Mouse (Mus musculus): ENCODE data around the gene Gsk3a. TPM values are rescaled to one million over a fixed set of nuclear protein-coding genes. Genes with fewer than 3 reads are reported as not detected.

The Gsk3a gene
- polyA plus RNA-seq, 1 experiment from 2014 or later = 12.5 TPM

DNA sequence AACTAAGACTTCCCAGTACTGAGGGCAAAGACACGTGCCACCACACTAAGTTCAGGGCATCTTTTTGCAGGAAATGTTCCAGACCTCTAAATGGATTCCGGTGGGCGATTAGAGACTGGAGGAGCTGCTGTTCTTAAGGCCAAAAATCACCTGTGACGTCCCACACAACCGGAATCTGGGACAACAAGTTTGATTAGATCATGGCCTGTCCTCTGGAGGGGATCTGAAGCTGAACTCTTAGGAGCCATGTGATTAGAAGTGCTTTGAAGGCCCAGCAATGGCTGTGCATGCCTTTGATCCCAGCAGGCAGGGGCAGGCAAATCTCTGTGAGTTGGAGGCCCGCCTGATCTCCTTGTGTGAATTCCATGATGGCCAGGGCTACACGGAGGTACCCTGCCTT is 3.0 kb upstream of the Gsk3a start:
- H3K4me1 ChIP-seq (replicated peaks) = peaks cover 50% of the 10 kb centered on the region
- 70% methylated on average over 7 of the region's 7 CpGs for WGBS
- H3K36me3 ChIP-seq = peaks cover 36% of the 10 kb centered on the region

DNA sequence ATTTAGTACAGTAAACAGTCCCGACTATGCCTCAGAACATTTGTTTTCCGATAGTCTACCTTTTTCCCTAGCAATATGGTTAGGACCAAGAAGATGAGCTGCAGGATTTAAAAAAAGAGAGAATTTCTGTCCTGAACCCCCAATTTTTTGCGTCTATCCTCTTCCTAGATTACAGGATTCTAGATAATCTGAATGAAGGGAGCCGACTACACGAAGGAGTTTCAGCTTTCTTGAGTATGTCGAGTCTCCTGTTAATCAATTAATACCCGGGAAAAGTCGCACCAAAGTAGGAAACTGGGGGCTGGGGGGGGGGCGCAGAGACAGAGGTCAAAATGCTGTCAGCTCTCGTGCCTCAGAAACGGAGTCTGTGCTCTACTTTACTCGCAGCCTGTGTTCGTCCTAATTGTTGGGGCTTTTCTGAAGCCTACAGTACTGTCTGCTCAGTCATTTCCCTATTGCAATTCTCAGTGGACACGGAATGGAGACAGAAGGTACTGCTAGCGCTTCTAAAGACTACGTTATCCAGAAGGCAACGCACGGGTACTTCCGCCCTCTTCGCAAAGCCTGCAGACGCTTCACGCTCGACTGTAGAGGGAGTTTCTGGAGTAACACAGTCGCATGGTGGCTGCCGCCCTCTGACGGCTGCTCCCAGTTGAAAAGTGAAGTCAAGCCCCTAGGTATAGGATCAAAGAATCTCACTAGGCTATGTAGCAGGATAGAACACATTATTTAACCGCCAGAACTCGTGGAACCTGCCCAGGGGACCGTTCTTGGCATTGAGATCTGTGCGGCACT is 1.4 kb upstream of the Gsk3a start:
- peak; percentile 84 for DNase-seq (ENCODE audit: low spot score)
- 5% methylated on average over 30 of the region's 30 CpGs for WGBS
- H3K36me3 ChIP-seq = peaks cover 36% of the 10 kb centered on the region
- H3K27me3 ChIP-seq (ENCODE audit: insufficient read depth, poor library complexity, severe bottlenecking) = no peaks in the 10 kb centered on the region
- peaks cover 40% of the 10 kb centered on the region for H3K4me1 ChIP-seq (replicated peaks)
- H3K9me3 ChIP-seq = no peaks in the 10 kb centered on the region
- peak overlapping the region; percentile 98 for H3K4me3 ChIP-seq
- peak overlapping the region; percentile 98 for H3K27ac ChIP-seq

More for the DNA sequence above, 3.0 kb upstream of the Gsk3a start:
- H3K4me3 ChIP-seq = no peak overlapping the region
- no peak for DNase-seq (ENCODE audit: low spot score)
- H3K9me3 ChIP-seq = no peaks in the 10 kb centered on the region
- no peak overlapping the region for H3K27ac ChIP-seq
- no peaks in the 10 kb centered on the region for H3K27me3 ChIP-seq (ENCODE audit: insufficient read depth, poor library complexity, severe bottlenecking)

DNA sequence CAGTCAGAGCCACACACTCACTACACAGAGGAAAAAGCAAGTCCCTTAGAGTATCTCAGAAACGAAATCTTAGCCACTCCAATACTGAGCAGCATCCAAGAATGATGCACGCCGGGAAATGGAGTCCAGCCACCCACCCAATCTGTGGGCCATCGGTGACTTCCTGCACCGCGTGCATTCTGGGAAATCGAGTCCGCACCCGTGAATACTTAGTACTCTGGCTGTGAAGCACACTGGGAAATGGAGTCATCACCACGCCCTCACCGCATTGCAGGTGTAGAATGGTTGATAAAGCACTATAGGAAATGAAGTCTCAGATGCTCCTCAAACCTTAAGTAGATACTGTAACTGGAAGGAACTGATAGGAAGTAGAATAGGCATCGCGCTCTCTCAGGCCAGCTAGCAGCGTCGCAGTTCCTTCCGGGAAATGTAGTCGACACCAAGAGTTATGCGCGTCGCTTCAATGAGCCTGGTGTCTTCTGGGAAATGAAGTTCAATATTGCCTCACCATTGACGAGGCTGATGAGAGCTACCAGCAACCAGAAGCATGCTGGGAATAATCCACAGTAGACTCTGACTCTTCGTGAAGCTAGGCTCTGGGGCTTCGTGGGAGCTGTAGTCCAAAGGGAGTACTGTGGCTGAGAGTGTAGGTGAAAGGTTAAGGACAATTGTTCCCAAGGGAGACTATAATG is 510 bp upstream of the Gsk3a start:
- peaks cover 40% of the 10 kb centered on the region for H3K4me1 ChIP-seq (replicated peaks)
- H3K36me3 ChIP-seq = peaks cover 36% of the 10 kb centered on the region
- under 1% methylated on average over 23 of the region's 23 CpGs for WGBS
- H3K27ac ChIP-seq = peak overlapping the region; percentile 98
- H3K4me3 ChIP-seq = peak overlapping the region; percentile 98
- no peaks in the 10 kb centered on the region for H3K9me3 ChIP-seq
- DNase-seq (ENCODE audit: low spot score) = peak; percentile 93
- H3K27me3 ChIP-seq (ENCODE audit: insufficient read depth, poor library complexity, severe bottlenecking) = no peaks in the 10 kb centered on the region

DNA sequence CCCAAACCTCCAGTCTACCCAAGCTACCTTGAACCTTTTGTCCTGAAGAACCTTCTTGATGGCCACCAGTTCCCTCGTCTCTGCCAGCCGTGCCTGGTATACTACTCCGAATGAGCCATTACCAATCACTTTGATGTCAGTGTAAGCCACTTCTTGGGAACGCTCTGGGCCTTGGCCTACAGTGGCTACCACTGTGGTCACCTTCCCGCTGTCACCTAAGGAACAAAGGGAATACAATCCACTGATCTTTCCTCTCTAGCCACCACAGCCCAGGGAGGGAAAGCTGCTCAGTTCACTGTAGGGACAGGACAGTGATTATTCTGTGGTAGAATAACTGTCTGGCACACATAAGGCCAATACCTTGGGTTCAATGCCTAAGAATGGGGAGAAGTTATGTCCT is 2.1 kb downstream of the Gsk3a start:
- H3K4me1 ChIP-seq (replicated peaks) = peaks cover 36% of the 10 kb centered on the region
- peak overlapping the region; percentile 98; the same call in 1 of the 2 replicates for H3K4me3 ChIP-seq
- no peaks in the 10 kb centered on the region for H3K27me3 ChIP-seq (ENCODE audit: insufficient read depth, poor library complexity, severe bottlenecking)
- no peaks in the 10 kb centered on the region for H3K9me3 ChIP-seq
- 97% methylated on average over 5 of the region's 5 CpGs for WGBS
- DNase-seq (ENCODE audit: low spot score) = no peak
- no peak overlapping the region for H3K27ac ChIP-seq
- peaks cover 52% of the 10 kb centered on the region for H3K36me3 ChIP-seq

DNA sequence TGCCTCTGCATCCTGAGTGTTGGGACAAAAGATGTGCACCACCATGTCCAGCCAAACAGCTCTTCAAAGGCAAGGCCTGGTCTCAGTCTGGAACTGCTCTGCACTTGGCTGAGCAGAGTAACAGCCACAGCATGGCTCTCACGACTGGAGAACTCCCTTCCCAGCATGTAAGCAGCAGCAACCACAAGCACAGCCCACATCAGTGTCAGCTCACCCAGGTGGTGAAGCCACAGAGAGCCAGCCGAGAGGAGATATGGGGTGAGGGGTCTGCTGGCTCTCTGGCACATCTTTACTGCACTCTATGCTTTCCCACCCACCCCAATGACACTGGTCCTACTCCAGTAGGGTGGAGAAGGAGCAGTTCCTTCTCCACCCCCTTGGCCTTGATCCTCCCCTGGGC is 4.6 kb downstream of the Gsk3a start:
- Histone ChIP-seq H3K27me3 (ENCODE audit: insufficient read depth, poor library complexity, severe bottlenecking) (no peaks in the 10 kb centered on the region), H3K36me3 (peaks cover 77% of the 10 kb centered on the region), H3K4me1 (replicated peaks) (peaks cover 19% of the 10 kb centered on the region), H3K27ac (no peak overlapping the region), H3K4me3 (no peak overlapping the region), H3K9me3 (no peaks in the 10 kb centered on the region)
- DNase-seq (ENCODE audit: low spot score) = no peak
- WGBS = 86% methylated on average over 2 of the region's 2 CpGs

DNA sequence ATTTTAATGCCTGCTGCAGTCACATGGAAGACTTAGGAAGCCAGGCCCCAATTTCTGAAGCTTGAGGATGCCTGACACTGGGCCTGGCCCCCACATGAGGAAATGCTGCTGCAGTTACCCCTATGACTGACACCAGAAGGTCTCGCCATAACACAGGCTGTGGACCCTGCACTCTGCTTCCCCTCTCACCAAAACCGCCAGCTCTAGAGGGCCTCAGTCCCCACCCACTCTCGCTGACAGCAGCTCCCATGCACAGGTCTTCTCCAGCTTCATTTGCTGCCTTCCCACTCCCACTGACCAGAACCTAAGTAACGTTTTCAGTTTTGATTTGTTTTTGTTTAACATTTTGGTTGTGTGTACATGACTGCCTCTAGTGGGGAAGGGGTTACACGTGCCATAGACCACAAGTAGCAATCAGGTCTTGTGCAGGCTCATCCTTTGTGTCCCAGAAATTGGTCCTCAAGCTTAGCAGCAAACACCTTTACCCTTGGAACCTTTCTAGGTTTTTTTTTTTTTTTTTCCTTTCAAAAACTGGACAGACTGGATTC is 5.5 kb downstream of the Gsk3a start:
- Histone ChIP-seq H3K27me3 (ENCODE audit: insufficient read depth, poor library complexity, severe bottlenecking) (no peaks in the 10 kb centered on the region), H3K4me3 (no peak overlapping the region), H3K9me3 (no peaks in the 10 kb centered on the region), H3K27ac (no peak overlapping the region), H3K36me3 (peaks cover 86% of the 10 kb centered on the region), H3K4me1 (replicated peaks) (peaks cover 19% of the 10 kb centered on the region)
- DNase-seq (ENCODE audit: low spot score) = no peak
- WGBS = 73% methylated on average over 5 of the region's 5 CpGs

DNA sequence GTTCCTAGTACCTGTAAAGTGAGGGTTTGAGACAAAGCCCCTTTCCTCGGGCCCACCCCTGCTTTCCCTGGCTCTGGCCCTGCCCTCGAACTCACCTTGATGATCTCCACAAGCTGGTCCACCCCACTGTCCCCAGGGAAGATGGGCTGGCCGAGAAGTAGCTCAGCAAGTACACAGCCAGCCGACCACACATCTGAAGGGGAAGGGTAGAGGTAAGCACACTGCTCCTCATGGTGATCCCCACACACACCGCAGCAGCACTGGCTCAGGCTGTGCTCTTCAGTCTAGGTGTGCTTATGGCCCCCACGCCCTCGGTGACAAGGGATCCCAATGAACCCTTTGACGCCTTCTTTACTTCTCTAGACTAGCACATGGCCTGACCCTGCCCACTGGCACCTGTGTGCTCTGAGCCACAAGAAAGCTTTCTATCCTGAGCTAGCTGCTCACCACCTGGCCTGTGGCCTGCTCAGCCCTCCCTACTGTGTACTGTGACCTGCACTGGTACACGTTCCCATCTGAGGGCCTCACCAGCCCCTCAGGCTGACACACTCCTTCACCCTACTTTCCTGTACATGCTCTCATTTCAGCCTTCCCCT is 6.9 kb downstream of the Gsk3a start:
- Histone ChIP-seq H3K36me3 (peaks cover 100% of the 10 kb centered on the region), H3K27ac (no peak overlapping the region), H3K4me3 (no peak overlapping the region), H3K27me3 (ENCODE audit: insufficient read depth, poor library complexity, severe bottlenecking) (no peaks in the 10 kb centered on the region), H3K4me1 (replicated peaks) (peaks cover 8% of the 10 kb centered on the region), H3K9me3 (no peaks in the 10 kb centered on the region)
- 87% methylated on average over 9 of the region's 9 CpGs for WGBS
- DNase-seq (ENCODE audit: low spot score) = no peak

DNA sequence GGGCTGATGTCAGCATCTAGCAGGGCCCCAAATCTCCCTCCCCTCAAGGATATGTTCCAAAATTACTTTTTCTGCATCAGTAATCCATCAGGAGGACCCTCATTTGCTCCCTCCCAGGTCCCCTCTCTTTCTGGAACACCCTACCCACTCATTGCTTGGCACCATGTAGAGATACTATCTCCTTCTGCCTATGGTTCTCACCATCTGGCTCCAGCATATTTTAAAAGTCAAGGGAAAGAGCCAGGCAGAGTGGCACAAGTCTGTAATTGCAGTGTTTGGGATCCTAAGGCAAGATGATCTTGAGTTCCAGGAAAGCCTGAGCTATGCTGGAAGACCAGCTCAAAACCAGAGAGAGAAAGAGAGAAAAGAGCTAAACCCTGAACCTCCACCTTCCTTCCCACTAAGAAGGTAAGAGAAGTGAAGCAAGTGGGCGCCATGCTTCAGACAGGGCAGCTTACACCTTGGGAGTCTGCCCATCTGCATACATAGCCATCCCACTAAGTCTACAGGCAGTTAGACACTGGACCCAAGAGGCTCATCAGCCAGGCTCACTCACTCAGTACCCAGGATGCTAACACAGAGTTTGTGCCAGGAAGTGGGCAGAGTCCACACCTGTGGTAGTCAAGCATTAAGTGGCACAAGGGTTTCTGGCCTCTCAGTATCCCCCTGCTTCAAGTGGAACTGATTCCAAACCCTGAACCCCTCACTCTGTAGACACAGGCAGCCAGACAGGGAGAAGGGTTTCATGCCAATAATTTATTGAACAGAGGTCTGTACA is 9.9 kb downstream of the Gsk3a start:
- DNase-seq (ENCODE audit: low spot score) = no peak
- Histone ChIP-seq H3K27me3 (ENCODE audit: insufficient read depth, poor library complexity, severe bottlenecking) (no peaks in the 10 kb centered on the region), H3K27ac (no peak overlapping the region), H3K4me1 (replicated peaks) (peaks cover 4% of the 10 kb centered on the region), H3K9me3 (no peaks in the 10 kb centered on the region), H3K36me3 (peaks cover 99% of the 10 kb centered on the region), H3K4me3 (no peak overlapping the region)
- WGBS = 95% methylated on average over 1 of the region's 1 CpGs

DNA sequence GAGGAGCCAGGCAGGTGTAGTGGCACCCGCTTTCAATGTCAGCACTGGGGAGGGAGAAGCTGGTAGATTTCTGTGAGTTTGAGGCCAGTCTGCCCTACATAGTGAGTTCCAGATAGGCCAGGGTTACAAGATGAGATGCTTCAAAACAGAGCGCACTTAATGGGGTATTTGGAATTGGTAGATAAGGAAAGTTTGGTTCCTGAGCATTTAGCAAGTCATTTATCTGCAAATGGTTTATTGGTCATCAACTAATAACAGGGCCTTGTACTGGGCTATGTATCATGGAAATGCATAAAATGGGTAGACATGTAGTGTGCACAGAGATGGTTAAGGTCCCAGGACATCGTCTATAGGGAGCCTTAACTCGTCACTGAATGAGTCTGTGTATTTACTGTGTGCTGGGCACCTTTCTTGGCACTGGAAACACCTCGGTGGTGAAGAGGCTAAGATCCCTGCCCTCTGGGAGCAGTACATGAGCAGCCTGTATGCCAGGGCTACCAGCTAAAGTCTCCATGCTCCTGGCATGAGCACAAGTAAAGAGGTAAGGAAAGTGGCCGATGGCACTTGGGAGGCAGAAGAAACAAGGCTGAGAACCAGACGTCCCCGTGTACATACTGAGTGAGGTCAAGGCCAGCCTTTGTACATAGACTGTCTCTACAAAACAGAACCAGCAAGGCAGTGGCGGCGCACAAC is 15.2 kb downstream of the Gsk3a start:
- DNase-seq (ENCODE audit: low spot score) = no peak
- Histone ChIP-seq H3K9me3 (no peaks in the 10 kb centered on the region), H3K27ac (peak overlapping the region; percentile 97; the same call in 1 of the 2 replicates), H3K27me3 (ENCODE audit: insufficient read depth, poor library complexity, severe bottlenecking) (peaks cover 5% of the 10 kb centered on the region; the same call in 1 of the 2 replicates), H3K4me1 (replicated peaks) (peaks cover 50% of the 10 kb centered on the region), H3K36me3 (peaks cover 47% of the 10 kb centered on the region), H3K4me3 (peak overlapping the region; percentile 80)
- WGBS = 87% methylated on average over 10 of the region's 10 CpGs

DNA sequence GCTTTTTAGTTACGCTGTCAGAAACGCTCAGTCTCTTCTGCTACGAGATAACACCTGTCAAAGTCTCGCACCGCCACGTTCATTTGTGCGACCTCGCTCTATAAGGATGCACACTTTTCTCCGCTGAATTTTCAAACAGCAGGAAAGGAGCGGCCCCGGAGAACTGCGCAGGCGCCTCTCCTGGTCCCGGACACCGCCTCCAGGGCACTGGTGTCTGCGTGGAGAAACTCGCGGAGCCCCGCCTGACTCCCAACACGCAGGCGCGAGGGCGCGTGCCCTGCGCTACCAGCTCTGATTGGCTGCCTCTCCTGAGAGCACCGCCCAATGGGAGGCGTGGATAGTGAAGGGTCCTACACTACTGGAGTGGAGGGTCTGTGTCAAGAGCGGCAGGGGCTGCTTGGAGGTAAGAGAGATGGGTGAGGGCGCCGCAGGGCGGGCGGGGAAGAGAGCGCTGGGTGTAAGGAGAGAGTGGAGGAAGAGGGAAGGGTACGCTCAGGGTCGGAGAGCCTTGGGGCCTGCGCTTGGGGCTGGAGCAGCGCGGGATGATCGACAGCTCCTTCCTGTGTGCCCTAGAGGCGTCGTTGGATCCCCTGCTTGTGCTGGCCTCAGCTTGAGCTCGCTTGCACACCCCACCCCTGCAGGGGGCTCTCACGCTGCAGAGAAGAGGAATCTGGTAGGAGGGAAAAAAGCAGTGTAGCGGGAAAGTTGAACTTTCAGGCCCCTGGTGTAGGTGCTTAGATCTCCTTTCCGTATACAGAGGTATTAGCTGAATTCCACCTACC is 16.4 kb downstream of the Gsk3a start, which contains the start of gene Zfp526:
Gene Zfp526 (plus strand): TSS at position 324 of the 782 bp plus-strand sequence.
- H3K27ac ChIP-seq = peak within 1 kb of the TSS; percentile 97

DNA sequence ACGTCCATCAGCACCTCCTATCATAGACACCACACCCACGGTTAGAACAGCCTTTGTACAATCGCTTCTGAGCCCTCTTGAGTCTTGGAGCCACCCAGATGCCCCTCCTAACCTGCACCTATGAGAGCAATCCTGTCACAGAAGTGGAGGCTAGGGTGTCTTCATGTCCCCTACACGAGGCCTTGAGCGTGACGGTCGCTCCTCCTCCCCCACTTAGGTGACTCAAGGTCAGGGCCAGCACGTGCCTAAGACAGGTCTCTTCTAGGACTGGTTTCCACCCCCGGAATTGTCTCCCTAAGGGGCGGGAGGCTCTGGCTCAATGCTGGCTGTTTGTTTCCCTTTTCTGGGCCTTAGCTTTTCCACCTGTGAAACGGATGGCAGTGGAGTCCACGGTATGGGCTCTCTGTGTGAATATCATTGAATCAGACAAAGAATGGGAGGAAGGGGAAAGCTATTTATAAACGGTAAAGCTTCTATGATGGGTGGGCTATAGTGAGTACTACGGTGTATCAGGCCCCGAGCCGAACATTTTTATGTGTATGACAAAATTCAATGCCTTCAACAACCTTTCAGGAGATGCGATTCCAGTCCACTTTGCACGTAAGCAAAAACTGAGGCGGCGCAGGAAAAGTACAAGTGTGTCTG is 17.1 kb downstream of the Gsk3a start, which contains the start of gene Dedd2:
Gene Dedd2 (minus strand): TSS at position 159 of the 645 bp plus-strand sequence.
- H3K4me1 ChIP-seq (replicated peaks) = peaks cover 50% of the 10 kb centered on the region
- H3K4me3 ChIP-seq = peak within 1 kb of the TSS; percentile 80
- 9% methylated on average over 20 of the region's 20 CpGs for WGBS
- peak; percentile 11 for DNase-seq (ENCODE audit: low spot score)
- no peaks in the 10 kb centered on the region for H3K9me3 ChIP-seq
- peaks cover 29% of the 10 kb centered on the region for H3K36me3 ChIP-seq
- peaks cover 5% of the 10 kb centered on the region; the same call in 1 of the 2 replicates for H3K27me3 ChIP-seq (ENCODE audit: insufficient read depth, poor library complexity, severe bottlenecking)
- peak within 1 kb of the TSS; percentile 97 for H3K27ac ChIP-seq

More for the DNA sequence above, 16.4 kb downstream of the Gsk3a start, which contains the start of gene Zfp526:
- Histone ChIP-seq H3K4me1 (replicated peaks) (peaks cover 50% of the 10 kb centered on the region), H3K9me3 (no peaks in the 10 kb centered on the region), H3K36me3 (peaks cover 36% of the 10 kb centered on the region), H3K27me3 (ENCODE audit: insufficient read depth, poor library complexity, severe bottlenecking) (peaks cover 5% of the 10 kb centered on the region; the same call in 1 of the 2 replicates), H3K4me3 (peak within 1 kb of the TSS; percentile 80)
- peak; percentile 99 for DNase-seq (ENCODE audit: low spot score)
- WGBS = under 1% methylated on average over 45 of the region's 45 CpGs
